Mouse (Mus musculus): ENCODE data around the gene Asxl2.
"Not testable (repeated sequence)": the region's sequence is repeated elsewhere in the genome, so short reads cannot be mapped to it uniquely, and the experiment has no call there.

The Asxl2 gene

GRCm38 (mm10) chr12:3426530-3427034, at the start of gene Asxl2:
TSS of gene Asxl2 (plus strand) at chr12:3426857.
- DNase-seq, result peak; percentile 100

DNA sequence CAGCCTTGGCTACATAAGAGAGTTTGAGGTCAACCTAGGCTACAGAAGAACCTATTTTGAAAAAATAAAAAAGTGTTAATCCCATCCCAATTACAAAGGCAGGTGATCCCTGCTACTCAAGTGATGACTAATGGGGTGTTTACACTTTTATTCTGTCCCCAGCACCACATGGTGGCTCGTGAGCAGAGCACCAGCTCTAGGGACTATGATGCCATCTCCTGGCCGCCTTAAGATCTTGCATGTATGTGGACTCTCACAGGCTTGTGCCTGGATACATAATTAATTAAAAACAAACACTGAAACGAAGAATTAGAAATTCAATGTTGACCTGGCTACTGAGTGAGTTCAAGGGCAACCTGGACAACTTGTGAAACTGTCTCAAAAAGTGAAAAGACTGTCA, 49.5 kb upstream of the Asxl2 start:
- no peak for DNase-seq

DNA sequence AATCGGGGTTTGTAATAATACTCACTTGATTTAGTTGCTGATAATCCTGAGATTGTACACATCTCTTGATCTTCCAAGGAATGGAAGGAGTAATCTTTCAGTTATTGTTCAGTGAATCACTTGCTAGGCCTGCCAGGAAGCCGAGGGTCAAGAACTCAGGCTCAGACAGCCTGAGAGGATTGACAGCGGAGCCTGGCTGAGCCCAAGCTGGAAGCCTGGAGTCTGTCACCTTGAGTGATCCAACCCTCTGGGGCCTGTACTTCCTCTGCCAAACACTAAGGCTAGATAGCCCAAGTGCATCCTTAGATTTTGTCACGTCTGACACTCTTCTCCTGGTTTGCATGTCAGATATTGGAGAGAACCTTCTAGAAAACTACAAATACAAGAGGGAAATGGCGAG, 48.9 kb upstream of the Asxl2 start:
- DNase-seq, result no peak

- DNase-seq, result no peak
Observed at GRCm38 (mm10) chr12:3384860-3385259, 41.8 kb upstream of the Asxl2 start.

- DNase-seq, result no peak
Observed at GRCm38 (mm10) chr12:3385271-3385670, 41.4 kb upstream of the Asxl2 start.

- no peak for DNase-seq
Observed at GRCm38 (mm10) chr12:3385940-3386339, 40.7 kb upstream of the Asxl2 start.

DNA sequence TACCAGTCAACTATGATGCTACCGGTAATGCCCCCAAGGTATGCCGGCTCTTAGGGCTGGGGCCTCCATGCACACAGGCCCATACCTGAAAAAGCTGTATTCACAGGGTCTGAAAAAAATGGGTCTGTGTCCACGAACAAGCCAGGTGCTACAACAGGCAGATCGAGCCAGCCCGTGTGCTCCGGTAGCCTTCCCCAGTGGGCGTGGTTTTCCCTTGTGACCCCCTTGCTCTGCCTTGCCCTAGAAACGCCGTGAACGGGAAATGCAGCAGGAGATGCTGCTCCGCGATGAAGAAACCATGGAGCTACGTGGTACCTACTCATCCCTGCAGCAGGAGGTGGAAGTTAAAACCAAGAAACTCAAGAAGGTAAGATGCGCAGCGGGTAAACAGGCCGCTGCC, 38.8 kb upstream of the Asxl2 start:
- no peak for DNase-seq

DNA sequence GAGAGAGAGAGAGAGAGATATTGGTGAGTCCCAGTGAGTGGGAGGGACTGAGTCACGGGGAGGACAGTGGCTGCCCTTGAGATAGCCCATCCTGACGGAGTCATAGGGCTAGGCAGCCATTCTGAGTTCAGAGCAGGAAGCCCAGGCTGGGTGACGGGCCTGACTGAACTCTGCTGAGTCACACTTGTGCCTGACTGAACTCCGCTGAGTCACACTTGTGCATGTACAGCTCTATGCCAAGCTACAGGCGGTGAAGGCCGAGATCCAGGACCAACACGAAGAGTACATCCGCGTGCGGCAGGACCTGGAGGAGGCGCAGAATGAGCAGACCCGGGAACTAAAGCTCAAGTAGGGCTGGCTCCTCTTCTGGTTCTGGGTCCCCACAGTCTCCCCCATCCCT, 37.3 kb upstream of the Asxl2 start:
- no peak for DNase-seq

GRCm38 (mm10) chr12:3390071-3390470, 36.6 kb upstream of the Asxl2 start:
- no peak for DNase-seq

GRCm38 (mm10) chr12:3390577-3391262, 35.9 kb upstream of the Asxl2 start:
- peak; percentile 72 for DNase-seq

GRCm38 (mm10) chr12:3391276-3391675, 35.4 kb upstream of the Asxl2 start:
- no peak for DNase-seq

- DNase-seq, result no peak
Observed at GRCm38 (mm10) chr12:3393140-3393539, 33.5 kb upstream of the Asxl2 start.

GRCm38 (mm10) chr12:3396931-3397330, 29.7 kb upstream of the Asxl2 start:
- DNase-seq, result no peak

GRCm38 (mm10) chr12:3405662-3406061, 21.0 kb upstream of the Asxl2 start:
- DNase-seq, result not testable (repeated sequence)

DNA sequence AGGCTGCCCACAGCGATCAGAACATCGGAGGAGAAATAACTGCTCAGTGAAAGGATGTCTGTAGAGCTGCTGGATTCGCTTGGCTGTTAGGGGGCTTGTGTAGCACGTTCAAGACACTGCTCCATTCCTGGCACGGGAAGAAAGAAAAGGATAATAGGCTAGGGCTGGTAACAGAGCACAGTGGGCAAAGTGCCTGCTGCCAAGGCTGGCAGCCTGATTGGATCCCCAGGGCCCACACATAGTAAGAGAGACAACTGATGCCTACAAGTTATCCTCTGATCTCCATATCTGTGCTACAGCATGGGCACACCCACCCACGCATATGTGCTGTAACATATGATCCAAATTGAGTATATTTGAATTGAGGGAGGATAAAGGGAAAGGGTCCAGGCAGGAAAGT, 20.1 kb upstream of the Asxl2 start:
- DNase-seq, result no peak

DNA sequence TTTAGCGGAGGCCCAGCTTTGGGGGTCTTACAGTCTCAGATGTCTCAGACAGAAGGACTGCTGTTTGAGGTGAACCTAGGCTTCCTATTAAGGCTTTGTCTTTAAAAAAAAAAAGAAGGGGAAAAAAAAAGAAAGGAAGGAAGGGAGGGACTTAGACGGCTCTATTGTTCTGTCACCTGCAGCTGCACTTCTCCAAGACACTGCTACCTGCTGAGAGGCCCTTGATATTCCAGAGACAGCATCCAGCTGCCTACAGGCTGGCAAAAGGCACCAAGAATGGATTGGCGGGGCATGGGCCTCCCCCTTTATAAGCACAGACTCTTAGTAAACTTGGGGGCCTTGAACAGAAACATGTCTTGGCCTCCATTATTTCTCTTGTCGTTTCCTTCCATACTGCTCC, 11.7 kb upstream of the Asxl2 start:
- DNase-seq, result no peak

DNA sequence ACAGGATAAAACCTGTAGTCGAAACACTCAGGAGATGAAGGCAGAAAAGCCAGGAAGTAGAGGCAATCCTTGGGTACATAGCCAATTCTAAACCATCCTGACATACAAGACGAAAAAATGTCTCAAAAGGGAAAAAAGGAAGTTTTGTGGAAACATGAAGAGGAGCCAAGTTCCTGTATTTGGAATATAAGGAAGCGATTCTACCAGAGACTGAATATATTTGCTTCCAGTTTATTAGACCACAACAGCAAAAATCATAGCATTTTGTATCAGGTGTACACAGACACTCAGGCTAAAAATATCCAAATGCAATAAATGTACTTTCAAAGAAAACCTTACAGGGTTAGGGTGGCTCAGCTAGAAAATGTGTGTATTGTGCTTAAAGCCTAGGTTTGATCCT, 7.9 kb upstream of the Asxl2 start:
- DNase-seq, result no peak

- no peak for DNase-seq
Observed at GRCm38 (mm10) chr12:3420519-3420918, 6.1 kb upstream of the Asxl2 start.

- DNase-seq, result no peak
Observed at GRCm38 (mm10) chr12:3422786-3423185, 3.9 kb upstream of the Asxl2 start.

- DNase-seq, result peak; percentile 32
Observed at GRCm38 (mm10) chr12:3424179-3424578, 2.5 kb upstream of the Asxl2 start.

DNA sequence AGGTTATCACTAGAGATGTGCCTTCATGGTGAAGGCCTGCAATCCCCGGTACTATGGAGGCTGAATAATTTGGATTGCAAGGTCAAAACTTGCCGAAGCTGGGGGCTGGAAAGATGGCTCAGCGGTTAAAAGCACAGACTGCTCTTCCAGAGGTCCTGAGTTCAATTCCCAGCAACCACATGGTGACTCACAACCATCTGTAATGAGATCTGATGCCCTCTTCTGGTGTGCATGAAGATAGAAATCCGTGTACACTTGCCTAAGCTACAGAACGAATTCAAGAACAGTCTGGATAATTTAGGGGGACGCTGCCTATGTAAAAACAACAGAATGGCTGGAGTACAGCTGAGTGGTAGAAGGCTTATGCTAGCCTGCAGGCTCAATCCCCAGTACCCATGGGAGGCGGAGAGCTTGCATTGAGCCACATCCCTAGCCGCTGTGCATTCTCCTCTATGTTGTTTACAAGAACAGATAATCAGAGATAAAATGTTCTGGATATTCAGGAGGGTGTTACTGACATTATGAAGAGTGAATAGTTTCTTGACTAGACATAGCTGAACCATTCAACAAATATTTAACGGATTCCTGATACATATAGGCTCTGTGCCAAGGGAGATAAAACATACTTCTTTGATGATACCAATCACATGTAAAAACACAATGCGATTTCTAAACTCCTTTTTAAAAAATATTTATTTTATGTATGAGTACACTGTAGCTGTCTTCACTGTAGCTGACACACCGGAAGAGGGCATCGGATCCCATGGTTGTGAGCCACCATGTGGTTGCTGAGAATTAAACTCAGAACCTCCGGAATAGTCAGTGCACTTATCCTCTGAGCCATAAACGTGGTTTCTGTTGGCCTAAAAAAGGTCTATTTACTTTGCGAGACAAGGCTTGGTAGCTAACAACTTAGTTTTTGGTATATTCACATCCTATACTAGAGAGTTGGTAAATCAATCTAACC, 999 bp upstream of the Asxl2 start:
- peak; percentile 37 for DNase-seq

DNA sequence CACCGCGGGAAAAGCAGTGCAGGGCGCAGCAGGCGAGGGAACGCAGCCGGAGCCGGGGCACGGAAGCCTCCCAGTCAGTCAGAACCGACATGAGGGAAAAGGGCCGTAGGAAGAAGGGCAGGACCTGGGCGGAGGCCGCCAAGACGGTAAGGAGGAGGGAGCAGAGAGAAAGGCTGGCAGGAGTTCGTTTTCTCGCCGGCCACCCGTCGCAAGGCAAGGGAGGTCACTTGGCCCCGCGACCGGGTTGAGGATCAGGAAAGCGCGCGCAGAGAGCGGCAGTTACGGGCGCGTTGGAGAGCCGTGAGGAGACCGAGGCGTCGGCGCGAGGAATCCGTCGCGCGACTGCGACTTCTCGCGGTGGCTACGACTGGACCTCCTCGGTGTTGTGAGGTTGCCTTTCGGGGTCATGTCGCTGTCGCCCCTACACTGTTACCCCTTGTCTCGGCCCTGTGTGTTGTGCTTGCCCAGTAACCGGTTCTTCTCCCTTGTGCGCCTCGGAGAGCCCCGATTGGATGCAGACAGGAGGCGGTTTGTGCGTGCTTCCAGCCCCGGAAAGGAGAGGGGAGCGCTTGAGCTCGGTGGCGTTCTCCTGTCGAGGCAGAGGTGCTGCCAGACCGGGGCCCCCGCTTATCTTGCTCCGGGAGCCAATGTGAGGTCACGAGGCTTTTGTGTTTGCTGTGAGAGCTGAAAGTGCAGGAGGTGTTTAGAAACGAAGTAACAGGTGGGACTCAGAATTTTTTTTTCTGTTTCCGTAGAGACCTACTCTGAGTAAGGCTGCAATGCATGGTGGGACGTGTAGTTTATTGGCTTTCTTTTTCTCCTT, 621 bp downstream of the Asxl2 start:
- peak; percentile 82 for DNase-seq
